Mouse (Mus musculus) spleen, adult 18-20 months (tissue): ENCODE data around the gene Rora.

Experiments used
- DNase-seq, 2 experiments: peaks; one replicate each; pipeline ENCODE4 v3.0.0; 2022; ENCODE audit warnings: mixed read lengths in 2 of 2

Rora gene

GRCm38 (mm10) chr9:69321956-69322355 is 668.4 kb downstream of the Rora start:
- DNase-seq: no peak

GRCm38 (mm10) chr9:69323831-69324230 is 670.2 kb downstream of the Rora start:
- DNase-seq: no peak

DNA sequence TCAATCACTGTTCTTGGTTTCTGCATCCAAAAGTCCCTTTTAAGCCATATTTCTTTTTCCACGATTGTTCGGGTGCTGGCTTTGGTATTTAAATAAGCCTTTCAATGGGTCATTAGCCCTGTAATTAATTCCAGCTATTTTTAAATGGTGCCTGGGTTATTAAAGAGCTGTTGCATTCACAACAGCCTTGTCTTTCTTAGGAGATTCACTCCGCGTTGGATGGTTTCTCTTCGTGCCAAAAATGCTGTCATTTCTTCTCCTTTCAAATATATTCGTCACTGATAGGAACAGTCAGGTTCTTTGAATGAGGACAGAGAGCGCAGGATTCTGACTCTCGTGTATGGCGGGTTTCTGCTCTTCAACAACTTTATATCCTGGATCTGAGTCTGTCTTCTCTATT is 673.5 kb downstream of the Rora start:
- DNase-seq: no peak

GRCm38 (mm10) chr9:69327591-69327990 is 674.0 kb downstream of the Rora start:
- no peak for DNase-seq

DNA sequence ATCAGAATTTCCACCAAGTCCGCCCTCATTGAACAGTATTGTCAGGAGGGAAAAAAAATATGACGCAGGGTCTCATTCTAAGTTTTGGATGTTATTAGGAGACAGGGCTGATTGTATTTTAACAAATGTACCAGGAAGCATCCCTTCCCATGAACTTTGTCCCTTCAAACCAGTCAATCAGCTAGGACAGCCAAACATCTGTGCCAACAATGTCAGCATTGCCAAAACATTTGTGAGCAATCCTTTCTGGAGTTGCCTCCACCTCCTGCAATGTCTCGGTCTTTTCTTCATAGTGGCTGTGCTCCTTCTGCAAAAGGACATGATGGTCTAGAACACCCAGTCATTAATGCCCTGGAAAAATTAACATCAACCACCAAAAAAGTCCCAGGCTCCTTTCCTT is 678.2 kb downstream of the Rora start:
- DNase-seq: no peak

GRCm38 (mm10) chr9:69332802-69333568 is 679.4 kb downstream of the Rora start:
- DNase-seq: no peak

DNA sequence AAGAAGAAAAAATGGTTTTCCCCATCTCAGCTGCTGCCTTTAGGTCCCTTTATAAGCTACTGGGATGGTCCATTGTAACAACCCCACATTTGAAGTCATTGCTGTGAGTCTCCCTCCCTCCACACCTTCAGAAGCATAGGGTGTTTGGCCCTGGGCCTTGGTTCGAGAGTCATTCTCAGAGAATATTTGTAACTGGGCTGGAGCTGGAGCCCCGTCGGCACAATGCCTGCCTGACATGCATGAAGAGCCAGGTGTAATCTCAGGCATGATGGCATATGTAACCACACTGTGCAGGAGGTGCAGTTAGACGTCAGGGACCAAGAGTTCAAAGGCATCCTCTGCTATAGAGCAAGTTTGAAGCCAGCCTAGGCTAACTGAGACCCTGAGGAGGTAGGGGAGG is 680.1 kb downstream of the Rora start:
- no peak for DNase-seq

GRCm38 (mm10) chr9:69334106-69334505 is 680.5 kb downstream of the Rora start:
- DNase-seq: no peak

DNA sequence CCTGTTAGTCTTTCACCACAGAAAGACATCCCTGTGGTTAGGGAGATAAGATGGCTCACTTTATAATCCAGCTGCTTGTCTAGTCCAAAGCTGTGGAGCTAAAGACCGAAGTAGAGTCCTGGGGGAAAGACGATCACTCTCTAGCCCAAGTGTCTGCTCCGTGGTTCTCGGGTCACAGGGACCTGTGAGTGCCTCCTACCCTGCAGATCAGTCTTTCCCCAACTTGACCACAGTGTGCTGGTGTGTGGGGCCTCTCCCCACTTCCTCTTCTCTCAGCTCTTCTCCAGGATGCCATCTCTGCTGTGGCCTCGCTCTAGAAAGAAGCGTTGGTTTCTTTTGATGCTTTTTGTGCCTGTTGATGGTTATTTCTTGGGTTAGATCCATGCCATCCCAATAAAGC is 682.5 kb downstream of the Rora start:
- DNase-seq: no peak

- DNase-seq: no peak
Measured at GRCm38 (mm10) chr9:69339199-69339598, 685.6 kb downstream of the Rora start.

DNA sequence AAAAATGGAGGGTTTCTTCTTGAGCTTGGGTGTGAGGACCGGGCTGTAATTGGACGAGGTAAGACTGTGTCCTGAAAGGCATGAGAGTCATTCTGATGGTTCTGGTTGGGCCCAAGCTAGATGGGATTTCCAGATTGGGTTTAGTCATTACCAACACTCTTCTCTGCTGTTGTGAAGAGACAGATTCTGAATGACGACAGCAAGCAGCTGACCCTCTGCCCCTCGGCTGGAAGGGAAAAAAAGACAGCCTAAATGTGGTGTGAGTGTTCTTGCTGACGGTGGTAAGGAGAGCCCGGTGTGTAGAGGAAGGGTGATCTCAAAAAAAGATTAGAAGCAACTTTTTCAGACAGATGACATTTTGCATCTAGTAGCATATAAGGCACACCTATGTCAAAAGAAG is 686.2 kb downstream of the Rora start:
- DNase-seq: no peak

- DNase-seq: no peak
Measured at GRCm38 (mm10) chr9:69340421-69340820, 686.8 kb downstream of the Rora start.

GRCm38 (mm10) chr9:69343881-69344280 is 690.3 kb downstream of the Rora start:
- DNase-seq: no peak

GRCm38 (mm10) chr9:69345550-69345949 is 692.0 kb downstream of the Rora start:
- DNase-seq: no peak

DNA sequence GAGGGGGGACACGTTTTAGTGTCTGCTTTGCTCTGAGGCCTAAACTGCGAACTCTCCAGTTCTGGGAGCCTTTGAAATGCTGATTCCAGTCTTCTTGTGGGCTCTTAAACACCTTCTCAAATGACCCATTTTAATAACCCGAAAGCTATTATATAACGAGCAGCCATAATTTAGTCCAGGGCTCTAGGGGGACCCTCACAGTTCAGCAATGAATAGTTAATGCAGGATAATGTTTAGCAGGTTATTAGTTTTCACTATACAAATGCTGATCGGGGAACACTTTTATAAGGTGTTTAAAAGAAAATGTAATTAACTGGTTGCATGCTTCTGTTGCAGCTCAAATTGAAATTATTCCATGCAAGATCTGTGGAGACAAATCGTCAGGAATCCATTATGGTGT is 694.2 kb downstream of the Rora start:
- no peak for DNase-seq

GRCm38 (mm10) chr9:69349537-69349936 is 696.0 kb downstream of the Rora start:
- no peak for DNase-seq

DNA sequence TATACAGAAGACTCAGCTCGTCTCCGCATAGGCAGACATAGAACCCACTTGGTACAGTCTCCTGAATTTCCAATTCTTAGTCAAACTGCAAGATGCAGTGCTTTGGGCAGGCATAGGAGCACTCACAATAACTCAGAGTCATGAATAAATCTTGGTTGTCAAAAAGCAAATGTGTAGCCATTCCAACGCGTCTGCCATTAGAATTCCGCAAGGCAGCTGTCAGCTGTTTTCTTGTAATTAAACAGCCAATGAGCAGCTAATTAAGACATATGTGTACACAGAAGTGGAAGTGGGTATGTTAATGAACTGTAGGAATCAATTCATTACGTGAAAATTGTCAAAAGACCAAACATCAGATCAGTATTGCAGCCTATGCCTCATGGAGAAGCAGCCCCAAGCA is 700.6 kb downstream of the Rora start:
- DNase-seq: no peak

DNA sequence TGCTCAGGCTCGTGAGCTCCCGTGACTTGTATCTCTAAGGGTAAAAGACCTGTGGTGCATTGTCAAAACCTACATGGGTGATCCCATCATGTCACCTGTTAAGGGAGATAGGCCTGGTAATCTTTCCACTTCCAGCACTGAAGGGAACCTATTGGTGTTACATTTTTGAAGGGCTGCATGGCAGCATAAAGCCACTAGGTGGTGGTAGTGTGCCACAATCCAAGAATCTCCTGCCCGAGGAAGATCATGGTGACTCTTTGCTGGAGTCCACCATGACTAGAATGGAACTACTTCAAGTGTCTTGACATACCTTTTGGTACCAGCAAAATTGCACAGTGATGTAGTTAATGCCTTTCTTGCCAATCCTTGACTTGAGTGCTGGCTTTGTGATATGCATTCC is 704.2 kb downstream of the Rora start:
- peak in 1 of 2 experiments; percentile 52 for DNase-seq

DNA sequence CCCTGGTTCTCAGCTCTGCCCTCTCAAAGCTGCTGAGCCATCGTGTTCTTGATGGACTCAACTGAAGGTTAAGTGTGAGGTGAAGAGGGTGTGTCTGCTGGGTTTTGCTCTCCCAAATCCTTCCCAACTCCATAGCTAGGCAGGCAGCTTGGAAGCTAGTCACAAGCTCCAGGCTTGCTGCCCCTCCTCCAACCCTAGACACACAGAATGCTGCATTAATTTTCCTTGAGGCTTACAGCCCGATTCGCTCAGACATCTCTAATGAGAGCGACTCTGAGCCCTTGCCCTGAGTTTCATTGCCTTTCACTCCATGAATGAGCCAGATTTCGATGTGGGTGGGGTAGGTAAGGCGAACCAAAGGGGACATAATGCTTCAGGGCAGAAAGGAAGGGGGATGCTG is 705.2 kb downstream of the Rora start:
- no peak for DNase-seq

- no peak for DNase-seq
Measured at GRCm38 (mm10) chr9:69361951-69362445, 708.4 kb downstream of the Rora start.

DNA sequence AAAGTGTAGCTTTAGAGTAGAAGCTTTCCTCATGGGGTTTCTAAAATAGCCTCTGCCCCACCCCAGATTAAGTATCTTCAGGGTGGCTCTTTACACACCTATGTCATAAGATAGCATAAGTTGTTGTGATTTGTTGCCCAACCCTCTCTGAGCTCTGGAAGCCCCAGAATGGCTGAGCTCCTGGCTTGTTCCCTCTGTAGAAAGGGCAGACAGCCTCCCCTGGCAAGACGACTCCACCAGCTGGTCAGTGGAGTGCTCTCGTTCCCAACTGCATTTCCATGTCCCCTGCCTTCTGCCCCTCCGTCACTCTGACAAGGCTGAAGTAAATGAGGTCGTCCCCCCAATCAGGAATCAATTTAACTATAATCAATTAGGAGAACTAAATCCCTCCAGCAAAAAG is 709.2 kb downstream of the Rora start:
- DNase-seq: no peak

GRCm38 (mm10) chr9:69364117-69364516 is 710.5 kb downstream of the Rora start:
- no peak for DNase-seq

GRCm38 (mm10) chr9:69367055-69367454 is 713.5 kb downstream of the Rora start:
- no peak for DNase-seq

- peak; percentile 34 to 76 for DNase-seq
Measured at GRCm38 (mm10) chr9:69368071-69368470, 714.5 kb downstream of the Rora start.
